Mouse (Mus musculus) thymus, adult 2 months (tissue): ENCODE measurements at regions not wholly inside any gene's neighbourhood (a gene's known extent, or its start where the extent isn't known, plus 50 kb on each side); places are given as distances from the start of the nearest gene placed in this dataset.

ENCODE experiments used
- DNase-seq: peaks from one replicate; pipeline ENCODE4 v3.0.0; 2021
- H3K27ac ChIP-seq: fragments of 200-500 bp; 2 replicates; pipeline ENCODE4 v1.5.1; 2012; ENCODE audit warnings: low read length, control low read depth; ENCODE audit not compliant: control insufficient read depth, insufficient read depth
- H3K27me3 ChIP-seq: fragments of 200-500 bp; 2 replicates; pipeline ENCODE4 v1.6.1; 2012; ENCODE audit warnings: mild to moderate bottlenecking, low read length, moderate library complexity, mixed read lengths; ENCODE audit not compliant: control insufficient read depth, insufficient read depth
- H3K36me3 ChIP-seq: fragments of 200-500 bp; 2 replicates; pipeline ENCODE4 v1.6.1; 2012; ENCODE audit warnings: mild to moderate bottlenecking, low read length, moderate library complexity; ENCODE audit not compliant: control insufficient read depth, insufficient read depth
- H3K4me1 ChIP-seq: fragments of 200-500 bp; replicated peaks from 2 replicates; pipeline ENCODE4 v1.6.1; 2012; ENCODE audit warnings: low read length; ENCODE audit not compliant: control insufficient read depth, insufficient read depth
- H3K4me3 ChIP-seq: fragments of 200-500 bp; 2 replicates; pipeline ENCODE4 v1.5.1; 2012; ENCODE audit warnings: mild to moderate bottlenecking, low read length, control low read depth, moderate library complexity; ENCODE audit not compliant: control insufficient read depth, insufficient read depth
- CTCF ChIP-seq: fragments of 200-500 bp; IDR thresholded peaks from 2 replicates; pipeline ENCODE4 v1.5.1; 2012; ENCODE audit warnings: mild to moderate bottlenecking, control low read depth, low read length, moderate library complexity, borderline replicate concordance; ENCODE audit not compliant: control insufficient read depth, poor library complexity, insufficient read depth; ENCODE audit errors: extremely low read depth
- POLR2A ChIP-seq: fragments of 200-500 bp; IDR thresholded peaks from 2 replicates; pipeline ENCODE4 v1.6.1; 2012; ENCODE audit warnings: mild to moderate bottlenecking, low read length, control low read depth, moderate library complexity; ENCODE audit not compliant: control insufficient read depth, poor library complexity, insufficient read depth; ENCODE audit errors: extremely low read depth
- WGBS: fragments of 180-500 bp; shearing (Covaris S2); methylation state at CpG from one replicate; pipeline ENCODE4 v1.1.7; 2018; 5-methylcytosine and 5-hydroxymethylcytosine counted together

DNA sequence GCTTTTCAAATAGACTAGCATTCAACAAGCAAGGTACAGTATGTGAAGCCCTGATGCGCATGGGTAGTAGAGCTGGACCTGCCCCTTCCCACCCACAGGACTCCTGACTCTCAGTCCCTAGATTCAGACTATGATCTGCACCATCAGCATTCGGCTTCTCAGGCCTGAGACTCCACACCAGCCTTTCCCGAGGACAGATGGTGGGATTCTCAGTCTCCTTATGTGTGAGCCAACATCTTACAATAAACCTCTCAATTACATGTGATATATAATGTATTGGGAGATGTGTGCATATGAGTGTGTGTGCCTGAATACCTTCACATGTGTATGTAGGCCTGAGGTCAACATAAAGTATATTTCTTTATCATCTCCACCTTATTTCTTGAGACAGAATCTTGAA lies 268.3 kb downstream of the Rybp start:
- WGBS, result 89% methylated on average over 3 of the region's 3 CpGs
- no peaks in the 10 kb centered on the region for H3K36me3 ChIP-seq
- no peak for TF ChIP-seq POLR2A
- no peak for TF ChIP-seq CTCF
- no peak overlapping the region for H3K27ac ChIP-seq
- H3K4me1 ChIP-seq, result peaks cover 2% of the 10 kb centered on the region
- no peaks in the 10 kb centered on the region for H3K27me3 ChIP-seq
- DNase-seq, result no peak
- no peak overlapping the region for H3K4me3 ChIP-seq

DNA sequence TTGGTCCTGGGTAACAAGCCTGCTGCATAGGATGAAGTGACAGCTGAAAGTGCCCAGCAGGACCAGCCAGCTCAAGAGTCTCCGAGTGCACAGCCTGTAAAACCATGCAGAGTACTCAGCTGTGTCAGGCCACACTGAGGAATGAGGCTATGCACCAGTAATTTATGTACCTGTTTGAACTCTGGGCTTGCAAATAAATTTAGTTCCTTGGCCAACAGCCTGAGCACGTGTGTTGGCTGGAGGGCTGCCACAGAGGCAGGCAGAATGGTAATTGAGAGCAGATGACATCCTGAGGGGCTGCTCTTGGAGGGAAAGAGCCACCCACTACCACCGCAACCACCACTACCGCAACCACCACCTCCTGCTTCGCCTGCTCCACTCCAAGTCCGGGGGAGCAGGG lies 273.3 kb downstream of the Rybp start:
- H3K4me1 ChIP-seq, result peaks cover 13% of the 10 kb centered on the region
- TF ChIP-seq CTCF (no peak), POLR2A (no peak)
- H3K36me3 ChIP-seq, result no peaks in the 10 kb centered on the region
- 7% methylated on average over 6 of the region's 6 CpGs for WGBS
- DNase-seq, result no peak
- no peak overlapping the region for H3K4me3 ChIP-seq
- H3K27ac ChIP-seq, result no peak overlapping the region
- no peaks in the 10 kb centered on the region for H3K27me3 ChIP-seq

DNA sequence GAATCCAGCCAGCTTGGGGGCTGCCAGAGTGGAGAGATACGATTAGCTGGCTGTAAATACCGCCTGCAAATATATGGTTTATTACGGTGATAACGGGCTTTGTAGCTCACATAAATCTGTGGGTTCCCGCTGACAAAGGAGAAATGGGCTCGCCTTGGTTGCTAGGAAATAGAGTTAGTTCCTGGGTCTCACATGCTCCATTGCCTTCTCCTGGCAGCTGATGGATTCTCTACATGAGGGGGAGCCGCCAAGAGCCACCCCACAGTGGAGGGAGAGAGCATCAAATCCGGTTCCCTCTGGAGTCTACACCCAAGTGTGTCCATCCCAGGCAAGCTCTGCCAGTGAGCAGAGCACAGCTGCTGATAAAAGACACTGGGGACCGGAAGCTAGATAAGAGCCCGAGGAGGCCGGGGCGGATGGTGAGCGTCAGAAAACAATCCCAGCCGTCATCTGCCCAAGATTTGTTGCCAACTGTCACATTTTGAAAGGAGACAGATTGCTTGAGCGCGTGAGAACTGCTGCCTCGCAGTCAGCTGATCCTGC lies 275.7 kb downstream of the Rybp start:
- H3K4me3 ChIP-seq, result no peak overlapping the region
- H3K27ac ChIP-seq, result no peak overlapping the region
- no peak for TF ChIP-seq CTCF
- no peak for TF ChIP-seq POLR2A
- WGBS, result 3% methylated on average over 17 of the region's 17 CpGs
- H3K27me3 ChIP-seq, result no peaks in the 10 kb centered on the region
- DNase-seq, result peak; percentile 25
- H3K36me3 ChIP-seq, result no peaks in the 10 kb centered on the region
- H3K4me1 ChIP-seq, result peaks cover 13% of the 10 kb centered on the region

DNA sequence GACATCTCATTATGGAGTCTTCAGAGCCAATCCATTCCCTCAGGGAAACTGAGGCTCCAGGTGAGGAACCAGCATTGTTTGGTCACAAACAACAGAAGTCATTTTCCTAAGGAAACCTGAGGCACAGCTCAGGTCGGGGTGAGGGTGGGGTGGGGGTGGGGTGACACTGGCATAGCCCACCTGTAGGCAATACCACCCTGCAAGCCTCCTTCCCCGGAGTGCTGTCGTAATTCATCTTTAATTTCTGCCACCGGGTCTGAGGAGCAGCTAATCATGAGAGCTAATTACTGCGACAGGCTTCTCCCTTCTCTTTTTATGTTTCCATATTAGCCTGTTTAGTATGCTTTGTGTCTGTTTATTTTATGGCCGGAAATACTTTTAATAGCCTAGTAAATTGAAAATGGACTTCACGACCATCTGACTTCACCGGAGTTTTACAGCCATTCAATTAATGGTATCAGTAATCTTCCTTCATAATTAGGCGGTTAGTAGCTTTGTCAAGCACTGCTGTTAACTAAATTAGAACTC lies 276.3 kb downstream of the Rybp start:
- Histone ChIP-seq H3K4me3 (no peak overlapping the region), H3K27me3 (no peaks in the 10 kb centered on the region), H3K36me3 (no peaks in the 10 kb centered on the region), H3K4me1 (peaks cover 13% of the 10 kb centered on the region), H3K27ac (no peak overlapping the region)
- TF ChIP-seq CTCF (no peak), POLR2A (no peak)
- WGBS, result 43% methylated on average over 9 of the region's 9 CpGs
- DNase-seq, result no peak

DNA sequence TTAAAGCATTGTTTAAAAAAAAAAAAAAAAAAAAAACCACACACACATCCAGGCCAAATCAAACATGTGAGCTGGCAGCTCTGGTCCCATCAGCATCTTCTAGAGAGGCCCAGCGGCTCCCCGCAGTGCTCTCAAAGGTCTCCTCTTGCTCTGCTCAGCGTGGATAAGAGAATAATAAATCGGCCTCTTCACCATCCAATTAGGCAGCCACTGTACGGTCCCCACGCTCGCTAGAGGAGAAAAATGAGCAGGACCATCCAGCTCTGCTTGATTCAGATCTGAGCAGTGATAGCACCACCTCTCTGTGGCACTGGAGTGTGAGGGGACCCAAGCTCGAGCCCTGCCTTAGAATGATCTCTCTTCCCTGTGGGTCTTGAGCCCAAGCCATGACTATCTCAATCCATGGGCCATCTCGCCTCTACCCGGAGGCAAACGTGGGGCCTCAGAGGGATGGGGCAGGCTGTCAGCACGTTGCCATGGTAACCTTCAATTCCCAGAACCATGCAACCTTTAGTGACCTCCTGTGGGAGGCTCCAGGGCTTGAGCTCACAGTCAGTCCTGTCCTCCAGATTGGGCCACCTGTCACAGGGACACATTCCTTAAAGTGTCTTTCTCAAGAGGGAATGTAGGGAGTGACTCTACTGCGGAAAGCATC lies 273.6 kb upstream of the Prok2 start:
- no peaks in the 10 kb centered on the region for H3K36me3 ChIP-seq
- H3K4me1 ChIP-seq, result no peaks in the 10 kb centered on the region
- no peak for TF ChIP-seq POLR2A
- no peak for TF ChIP-seq CTCF
- H3K4me3 ChIP-seq, result no peak overlapping the region
- no peak overlapping the region for H3K27ac ChIP-seq
- H3K27me3 ChIP-seq, result no peaks in the 10 kb centered on the region
- no peak for DNase-seq
- WGBS, result 86% methylated on average over 13 of the region's 13 CpGs

DNA sequence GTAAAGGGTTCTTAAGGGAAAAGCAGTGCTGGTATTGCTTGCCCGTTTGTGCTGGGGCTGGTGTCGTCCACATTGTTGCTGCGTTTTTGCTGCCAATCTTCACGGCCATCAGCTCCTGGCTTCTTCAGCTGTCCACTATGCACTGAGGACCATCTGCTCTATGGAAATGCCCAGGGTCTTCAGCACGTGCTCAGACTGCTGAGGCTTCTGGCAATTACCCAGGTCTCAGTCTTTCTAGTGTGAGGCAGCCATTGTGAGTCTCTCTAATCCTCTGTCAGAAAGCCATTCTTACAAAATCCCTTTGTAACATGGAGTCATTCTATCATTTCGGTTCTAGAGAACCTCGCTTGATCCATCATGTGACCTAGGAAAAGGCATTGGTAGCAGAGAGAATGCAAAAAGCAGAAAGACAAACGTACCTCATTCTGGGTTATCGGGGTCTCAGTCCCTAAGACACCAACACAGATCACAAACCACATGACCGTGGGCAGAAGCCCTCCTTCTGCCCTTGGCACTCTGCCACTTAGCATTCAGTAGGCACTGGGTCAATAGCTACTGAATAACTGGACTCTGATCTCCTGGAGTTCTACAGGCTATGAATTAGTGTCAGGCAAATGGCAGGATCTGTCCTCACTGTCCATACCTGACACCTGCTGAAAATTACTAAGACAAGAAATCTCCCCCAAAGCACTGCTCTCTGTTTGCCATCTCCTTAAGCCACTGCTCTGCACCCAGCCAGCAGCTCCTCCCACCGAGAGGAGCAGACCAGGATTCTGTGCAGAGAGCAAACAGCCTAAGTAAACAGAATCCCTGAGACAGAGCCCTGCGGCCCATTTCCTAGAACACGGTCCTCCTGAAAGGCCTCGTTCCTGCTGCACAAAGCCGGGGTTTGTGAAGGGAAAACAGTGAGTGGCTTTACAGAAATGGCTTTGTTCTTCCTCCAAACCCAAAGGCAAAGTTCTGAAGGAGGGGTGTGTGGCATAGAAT lies 270.1 kb upstream of the Prok2 start:
- Histone ChIP-seq H3K4me3 (no peak overlapping the region), H3K27me3 (no peaks in the 10 kb centered on the region), H3K4me1 (no peaks in the 10 kb centered on the region; the same call in 1 of the 2 replicates), H3K36me3 (no peaks in the 10 kb centered on the region), H3K27ac (no peak overlapping the region)
- 91% methylated on average over 15 of the region's 15 CpGs for WGBS
- no peak for DNase-seq
- no peak for TF ChIP-seq POLR2A
- no peak for TF ChIP-seq CTCF
